Mouse (Mus musculus): ENCODE results near the gene Sel1l. TPM values are rescaled to one million over a fixed set of nuclear protein-coding genes. Genes with fewer than 3 reads are reported as not detected.

The Sel1l gene
- polyA plus RNA-seq, 1 experiment from 2014 or later = 73.1 TPM

GRCm38 (mm10) chr12:91846038-91846437, 2.9 kb downstream of the Sel1l start:
- ATAC-seq (no peak), DNase-seq (ENCODE audit: low read depth, low spot score) (no peak)
- in situ Hi-C loops (cut with MboI; ENCODE audit: low pct_unique_long_range_greater_than_20kb) = no loop called here
- no peak for TF ChIP-seq CTCF (IDR thresholded peaks at IDR 0.05)
- ChIA-PET POLR2A (no interaction called here), CTCF (interaction anchor here (1.3 to 1.4 kb wide), 2 partner anchors 10 to 27 kb away, joined by 3 to 6 read pairs; no protein-coding TSS in a partner anchor)
- no peaks in the 10 kb centered on the region for H3K27me3 ChIP-seq

DNA sequence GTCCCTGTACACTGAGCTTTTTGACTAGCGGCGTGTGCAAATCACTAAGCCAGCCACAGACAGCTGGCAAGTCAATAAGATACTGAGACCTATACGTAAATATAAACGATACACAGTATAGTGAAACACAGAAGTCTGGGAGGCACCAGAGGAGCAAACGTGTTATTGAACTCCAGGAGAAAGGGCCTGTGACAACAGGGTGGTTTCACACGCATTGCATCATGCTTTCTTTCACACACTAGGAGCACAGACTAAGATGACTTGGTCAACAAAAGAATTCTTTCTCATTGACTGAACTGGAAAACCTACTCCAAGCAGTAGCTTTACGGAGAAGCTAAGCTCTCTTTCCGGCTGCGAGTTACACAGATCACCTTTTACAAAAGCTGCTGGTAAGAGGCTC, 3.6 kb downstream of the Sel1l start:
- no peaks in the 10 kb centered on the region for H3K27me3 ChIP-seq
- DNase-seq (ENCODE audit: low read depth, low spot score) (no peak), ATAC-seq (no peak)
- in situ Hi-C loops (cut with MboI; ENCODE audit: low pct_unique_long_range_greater_than_20kb) = no loop called here
- CTCF ChIA-PET = interaction anchor here (1.3 to 1.4 kb wide), 2 partner anchors 10 to 27 kb away, joined by 3 to 6 read pairs; no protein-coding TSS in a partner anchor
- POLR2A ChIA-PET = no interaction called here
- no peak for TF ChIP-seq CTCF (IDR thresholded peaks at IDR 0.05)

DNA sequence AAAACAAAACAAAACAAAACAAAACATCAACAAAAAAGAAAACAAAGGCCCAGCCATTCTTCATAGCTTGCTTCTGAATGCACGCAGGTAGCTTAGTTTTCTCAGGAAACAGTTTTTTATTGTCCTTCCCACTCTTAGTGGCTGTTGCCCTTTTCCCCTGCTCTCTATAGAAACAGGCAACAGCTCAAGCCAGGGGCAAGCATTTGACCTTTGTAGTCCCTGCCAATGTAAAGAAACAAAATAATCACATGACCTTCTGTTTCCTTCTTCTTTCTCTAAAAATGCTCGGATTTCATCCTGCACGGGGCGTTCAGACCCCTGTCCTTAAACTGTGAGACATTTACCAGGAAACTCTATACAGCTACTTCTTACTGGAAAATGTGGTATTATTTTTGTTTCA, 4.4 kb downstream of the Sel1l start:
- in situ Hi-C loops (cut with MboI; ENCODE audit: low pct_unique_long_range_greater_than_20kb) = no loop called here
- ATAC-seq (no peak), DNase-seq (ENCODE audit: low read depth, low spot score) (no peak)
- POLR2A ChIA-PET = no interaction called here
- no peaks in the 10 kb centered on the region for H3K27me3 ChIP-seq
- TF ChIP-seq CTCF (IDR thresholded peaks at IDR 0.05) = no peak
- CTCF ChIA-PET = interaction anchor here (0.9 kb wide), 1 partner anchor 10 kb away, joined by 4 read pairs; no protein-coding TSS in a partner anchor

DNA sequence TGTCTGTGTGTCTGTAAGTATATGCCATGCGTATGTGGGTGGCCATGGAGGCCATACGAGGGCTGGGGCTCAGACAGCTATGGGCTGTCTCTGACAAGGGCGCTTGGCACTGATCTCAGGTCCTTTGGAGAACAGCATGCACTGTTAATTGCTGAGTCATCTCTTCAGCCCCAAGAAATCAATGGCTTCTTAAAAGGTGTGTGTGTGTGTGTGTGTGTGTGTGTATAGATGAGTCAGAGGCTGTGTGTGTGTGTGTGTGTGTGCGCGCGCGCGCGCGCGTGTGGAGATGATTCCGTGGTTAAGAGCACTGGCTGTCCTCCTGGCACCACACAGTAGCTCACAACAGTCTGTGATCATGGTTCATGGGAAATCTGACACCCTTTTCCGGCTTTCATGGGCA, 5.1 kb downstream of the Sel1l start:
- DNase-seq (ENCODE audit: low read depth, low spot score) = no peak
- ChIA-PET CTCF (interaction anchor here (0.9 kb wide), 1 partner anchor 9 kb away, joined by 4 read pairs; no protein-coding TSS in a partner anchor), POLR2A (no interaction called here)
- H3K27me3 ChIP-seq = no peaks in the 10 kb centered on the region
- TF ChIP-seq CTCF (IDR thresholded peaks at IDR 0.05) = no peak
- in situ Hi-C loops (cut with MboI; ENCODE audit: low pct_unique_long_range_greater_than_20kb) = no loop called here
- no peak for ATAC-seq

GRCm38 (mm10) chr12:91841714-91842113, 7.2 kb downstream of the Sel1l start:
- POLR2A ChIA-PET = interaction anchor here (0.6 kb wide), 1 partner anchor 14 kb away, joined by 7 read pairs; no protein-coding TSS in a partner anchor
- ATAC-seq = no peak
- TF ChIP-seq CTCF (IDR thresholded peaks at IDR 0.05) = no peak
- H3K27me3 ChIP-seq = no peaks in the 10 kb centered on the region
- no peak for DNase-seq (ENCODE audit: low read depth, low spot score)
- CTCF ChIA-PET = no interaction called here
- in situ Hi-C loops (cut with MboI; ENCODE audit: low pct_unique_long_range_greater_than_20kb) = no loop called here

DNA sequence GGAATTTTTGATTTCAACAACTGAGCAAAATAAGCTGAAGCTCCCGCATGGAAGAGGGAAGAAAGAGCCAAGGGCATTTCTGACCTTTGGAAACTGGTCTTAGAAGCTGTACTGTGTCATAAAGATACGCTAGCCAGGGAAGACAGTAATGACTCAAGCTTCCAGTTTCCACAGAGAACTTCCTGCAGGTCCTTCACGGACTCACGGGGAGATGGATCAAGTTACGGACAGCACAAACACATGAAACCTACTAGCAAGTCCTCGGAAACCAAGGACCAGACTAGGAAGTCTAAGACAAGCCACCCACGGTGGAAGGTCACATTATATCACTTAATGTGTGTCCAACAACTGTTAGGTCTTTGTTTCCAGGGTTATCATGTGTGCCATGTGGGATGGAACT, 10.7 kb downstream of the Sel1l start:
- no peaks in the 10 kb centered on the region for H3K27me3 ChIP-seq
- in situ Hi-C loops (cut with MboI; ENCODE audit: low pct_unique_long_range_greater_than_20kb) = no loop called here
- POLR2A ChIA-PET = no interaction called here
- DNase-seq (ENCODE audit: low read depth, low spot score) (no peak), ATAC-seq (no peak)
- CTCF ChIA-PET = no interaction called here
- TF ChIP-seq CTCF (IDR thresholded peaks at IDR 0.05) = no peak

GRCm38 (mm10) chr12:91837401-91838065, 11.4 kb downstream of the Sel1l start:
- DNase-seq (ENCODE audit: low read depth, low spot score) = no peak
- no peaks in the 10 kb centered on the region for H3K27me3 ChIP-seq
- ChIA-PET CTCF (no interaction called here), POLR2A (no interaction called here)
- in situ Hi-C loops (cut with MboI; ENCODE audit: low pct_unique_long_range_greater_than_20kb) = no loop called here
- ATAC-seq = no peak
- no peak for TF ChIP-seq CTCF (IDR thresholded peaks at IDR 0.05)

DNA sequence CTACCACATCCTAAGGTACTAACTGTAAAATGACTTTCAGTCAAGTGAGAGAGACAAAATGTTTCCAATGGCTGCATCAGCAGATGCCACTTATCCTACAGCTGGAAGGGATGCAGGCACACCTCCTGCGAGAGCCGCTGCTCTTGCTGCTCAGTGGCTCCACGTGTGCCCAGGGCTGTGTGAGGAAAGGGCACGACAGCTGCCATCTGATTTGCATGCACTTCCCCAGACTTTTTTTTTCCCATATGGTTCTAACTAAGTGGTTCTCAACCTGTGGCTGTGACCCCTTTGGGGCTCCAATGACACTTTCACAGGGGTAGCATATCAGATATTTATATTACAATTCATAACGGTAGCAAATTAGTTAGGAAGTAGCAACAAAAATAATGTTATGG, 15.0 kb downstream of the Sel1l start:
- H3K27me3 ChIP-seq = no peaks in the 10 kb centered on the region
- no peak for TF ChIP-seq CTCF (IDR thresholded peaks at IDR 0.05)
- POLR2A ChIA-PET = no interaction called here
- no peak for DNase-seq (ENCODE audit: low read depth, low spot score)
- ATAC-seq = no peak
- CTCF ChIA-PET = interaction anchor here (1.7 kb wide), 1 partner anchor 10 kb away, joined by 4 read pairs; no protein-coding TSS in a partner anchor
- in situ Hi-C loops (cut with MboI; ENCODE audit: low pct_unique_long_range_greater_than_20kb) = no loop called here

DNA sequence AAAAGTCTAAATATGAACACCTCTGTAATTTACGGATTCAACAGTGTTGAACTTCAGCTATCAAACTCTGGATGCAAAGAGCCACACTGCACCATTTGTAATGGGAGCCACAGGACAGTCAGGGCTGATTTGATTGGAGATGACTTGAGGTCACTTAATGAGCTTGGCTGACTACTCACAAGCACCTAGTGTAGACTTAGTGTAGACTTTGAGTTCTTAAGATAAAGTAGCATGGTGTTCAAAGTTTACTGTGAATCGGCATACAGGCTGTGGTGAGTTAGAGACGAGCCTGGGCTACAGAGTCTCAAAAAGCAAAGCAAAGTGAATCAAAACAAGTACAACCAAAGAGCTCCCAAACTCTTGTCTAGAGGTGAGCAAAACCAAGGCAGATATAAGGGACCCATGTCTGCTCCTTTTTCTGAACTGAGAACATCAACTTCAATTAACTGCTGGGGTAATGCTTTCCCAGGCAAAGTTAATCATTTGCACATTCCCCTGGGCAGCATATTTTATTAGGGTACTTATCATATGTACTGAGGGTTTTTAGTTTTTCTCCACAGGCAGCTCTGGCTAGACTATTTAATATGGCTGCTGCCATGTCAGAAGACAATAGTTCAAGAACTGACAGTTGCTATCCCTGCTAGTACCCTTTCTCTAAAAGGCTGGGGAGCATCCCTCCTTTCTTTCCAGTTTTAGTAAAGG, 15.6 kb downstream of the Sel1l start:
- ChIA-PET CTCF (no interaction called here), POLR2A (no interaction called here)
- in situ Hi-C loops (cut with MboI; ENCODE audit: low pct_unique_long_range_greater_than_20kb) = no loop called here
- no peak for ATAC-seq
- no peaks in the 10 kb centered on the region for H3K27me3 ChIP-seq
- TF ChIP-seq CTCF (IDR thresholded peaks at IDR 0.05) = no peak
- DNase-seq (ENCODE audit: low read depth, low spot score) = no peak

GRCm38 (mm10) chr12:91831410-91831809, 17.5 kb downstream of the Sel1l start:
- ATAC-seq (no peak), DNase-seq (ENCODE audit: low read depth, low spot score) (no peak)
- ChIA-PET CTCF (no interaction called here), POLR2A (no interaction called here)
- no peaks in the 10 kb centered on the region for H3K27me3 ChIP-seq
- in situ Hi-C loops (cut with MboI; ENCODE audit: low pct_unique_long_range_greater_than_20kb) = no loop called here
- TF ChIP-seq CTCF (IDR thresholded peaks at IDR 0.05) = no peak

GRCm38 (mm10) chr12:91820461-91820860, 28.5 kb downstream of the Sel1l start:
- DNase-seq (ENCODE audit: low read depth, low spot score) (no peak), ATAC-seq (no peak)
- POLR2A ChIA-PET = no interaction called here
- in situ Hi-C loops (cut with MboI; ENCODE audit: low pct_unique_long_range_greater_than_20kb) = no loop called here
- TF ChIP-seq CTCF (IDR thresholded peaks at IDR 0.05) = no peak
- CTCF ChIA-PET = no interaction called here
- H3K27me3 ChIP-seq = no peaks in the 10 kb centered on the region
